Mouse (Mus musculus): Measurements from ENCODE around the gene Gm7145.
"Not testable (repeated sequence)": the region's sequence is repeated elsewhere in the genome, so short reads cannot be mapped to it uniquely, and the experiment has no call there.

DNA sequence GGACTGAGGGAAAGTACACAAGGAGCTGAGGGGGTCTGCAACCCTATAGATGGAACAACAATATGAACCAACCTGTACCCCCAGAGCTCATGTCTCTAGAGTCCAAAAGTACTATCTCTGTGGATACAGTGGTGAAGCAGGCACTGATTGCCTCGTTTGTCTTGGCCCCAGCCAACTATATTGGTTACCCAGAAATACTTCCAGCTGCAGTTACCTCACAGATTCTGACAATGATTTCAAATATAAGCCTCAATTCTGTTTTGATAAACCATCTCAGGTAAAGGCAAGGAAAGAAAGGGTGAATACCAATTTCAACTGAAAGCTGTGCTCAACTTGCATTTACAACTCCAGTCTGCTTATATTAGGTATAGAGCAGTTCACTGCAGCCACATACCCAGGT is 38.0 kb upstream of the Gm7145 start, which contains the start of gene Gm28168:
- not testable (repeated sequence) for TF ChIP-seq POLR2A (IDR thresholded peaks at IDR 0.05; ENCODE audit: low read depth, low read length); CTCF (IDR thresholded peaks at IDR 0.05; ENCODE audit: extremely low read depth, insufficient read length, insufficient replicate concordance, low read depth, low read length)

All from small intestine, adult 2 months (tissue).